Mouse (Mus musculus): Measurements from ENCODE around the gene Dlg5. TPM values are rescaled to one million over a fixed set of nuclear protein-coding genes. Genes with fewer than 3 reads are reported as not detected.

The Dlg5 gene
- total and polyA plus RNA-seq, 2 experiments from 2014 or later, result 17.9 to 87.4 TPM

DNA sequence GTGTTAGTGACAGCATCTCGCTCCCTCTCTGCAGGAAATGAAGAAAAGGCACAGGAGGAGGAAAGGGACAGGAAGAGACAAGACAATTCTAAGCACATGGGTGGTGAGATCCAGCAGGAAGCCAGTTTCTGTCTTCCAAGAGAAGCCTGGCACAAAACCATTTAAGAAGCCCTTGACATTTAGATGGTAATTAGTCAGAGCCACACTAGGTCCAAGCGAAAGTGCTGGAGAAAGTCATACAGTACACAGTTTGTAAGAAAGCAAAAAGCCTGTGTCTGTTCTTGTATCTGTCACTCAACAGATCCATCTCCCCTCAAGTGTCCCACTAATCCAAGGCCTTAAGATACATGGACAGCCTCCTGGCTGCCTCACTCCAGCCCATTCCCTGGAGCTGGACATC lies 3.7 kb downstream of the Dlg5 start:
- Histone ChIP-seq H3K4me1 (ENCODE audit: insufficient read depth, low read length) (peaks cover 12% of the 10 kb centered on the region), H3K4me2 (ENCODE audit: low read depth, low read length, poor library complexity, severe bottlenecking) (no peak overlapping the region), H3K9me3 (ENCODE audit: low read length) (no peaks in the 10 kb centered on the region), H3K4me3 (ENCODE audit: low read depth, low read length) (no peak overlapping the region), H3K9ac (replicated peaks; ENCODE audit: low read length, poor library complexity, severe bottlenecking) (no peak overlapping the region), H3K27ac (ENCODE audit: low read depth, low read length) (no peak overlapping the region), H3K27me3 (ENCODE audit: insufficient read depth, low read length) (no peaks in the 10 kb centered on the region), H3K36me3 (ENCODE audit: insufficient read depth, low read length) (peaks cover 4% of the 10 kb centered on the region; the same call in 1 of the 2 replicates)
- 93% methylated on average over 2 of the region's 2 CpGs for WGBS
- no peak for DNase-seq (ENCODE audit: low spot score)
- TF ChIP-seq CTCF (IDR thresholded peaks at IDR 0.05), result no peak
- ATAC-seq (ENCODE audit: low FRiP score), result no peak

DNA sequence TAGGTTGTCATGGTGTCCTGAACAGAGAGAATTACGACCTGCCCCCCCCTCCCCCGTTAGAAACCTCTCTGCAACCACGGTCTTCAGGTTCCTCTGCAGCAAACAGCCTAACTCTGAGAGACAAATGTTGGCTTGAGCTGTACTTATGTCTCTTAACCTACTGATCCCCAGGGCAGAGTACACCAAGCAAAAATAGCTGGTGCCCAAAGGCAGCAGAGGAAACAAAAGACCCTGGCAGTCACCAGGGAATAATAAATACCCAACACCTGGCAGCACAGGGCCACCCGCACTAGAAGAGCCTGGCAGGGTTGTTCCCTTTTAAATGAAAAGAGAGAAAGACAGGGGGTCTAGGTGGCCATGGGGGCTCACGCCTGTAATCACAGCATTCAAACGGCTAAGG lies 4.9 kb downstream of the Dlg5 start:
- TF ChIP-seq CTCF (IDR thresholded peaks at IDR 0.05), result no peak
- H3K9ac ChIP-seq (replicated peaks; ENCODE audit: low read length, poor library complexity, severe bottlenecking), result no peak overlapping the region
- WGBS, result 72% methylated on average over 6 of the region's 6 CpGs
- DNase-seq (ENCODE audit: low spot score), result no peak
- no peaks in the 10 kb centered on the region for H3K27me3 ChIP-seq (ENCODE audit: insufficient read depth, low read length)
- ATAC-seq (ENCODE audit: low FRiP score), result no peak
- no peak overlapping the region for H3K27ac ChIP-seq (ENCODE audit: low read depth, low read length)
- peaks cover 12% of the 10 kb centered on the region for H3K4me1 ChIP-seq (ENCODE audit: insufficient read depth, low read length)
- H3K4me2 ChIP-seq (ENCODE audit: low read depth, low read length, poor library complexity, severe bottlenecking), result no peak overlapping the region
- peaks cover 4% of the 10 kb centered on the region; the same call in 1 of the 2 replicates for H3K36me3 ChIP-seq (ENCODE audit: insufficient read depth, low read length)
- no peaks in the 10 kb centered on the region for H3K9me3 ChIP-seq (ENCODE audit: low read length)
- no peak overlapping the region for H3K4me3 ChIP-seq (ENCODE audit: low read depth, low read length)

DNA sequence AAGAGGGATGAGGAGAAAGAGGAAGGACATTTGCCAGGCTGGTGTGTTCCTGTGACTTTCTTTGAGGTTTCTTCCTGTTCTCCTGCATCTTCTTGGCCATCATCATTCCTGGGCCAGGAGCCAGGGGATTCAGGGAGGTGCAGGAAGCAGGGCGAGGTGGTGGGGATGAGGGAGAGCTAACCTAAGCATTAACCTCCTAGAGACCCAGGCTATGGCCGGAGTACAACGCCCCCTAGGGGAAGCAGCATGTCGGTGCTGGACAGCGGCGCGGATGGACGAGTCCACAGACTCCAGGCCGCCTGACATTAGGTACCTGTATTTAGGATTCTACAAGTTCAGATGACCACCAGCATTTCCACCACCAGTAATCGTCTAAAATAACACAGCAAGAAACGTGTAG lies 6.1 kb downstream of the Dlg5 start:
- H3K27ac ChIP-seq (ENCODE audit: low read depth, low read length), result no peak overlapping the region
- H3K4me3 ChIP-seq (ENCODE audit: low read depth, low read length), result no peak overlapping the region
- H3K9ac ChIP-seq (replicated peaks; ENCODE audit: low read length, poor library complexity, severe bottlenecking), result no peak overlapping the region
- no peak for TF ChIP-seq CTCF (IDR thresholded peaks at IDR 0.05)
- H3K9me3 ChIP-seq (ENCODE audit: low read length), result no peaks in the 10 kb centered on the region
- ATAC-seq (ENCODE audit: low FRiP score) (no peak), DNase-seq (ENCODE audit: low spot score) (no peak)
- peaks cover 12% of the 10 kb centered on the region for H3K4me1 ChIP-seq (ENCODE audit: insufficient read depth, low read length)
- H3K36me3 ChIP-seq (ENCODE audit: insufficient read depth, low read length), result peaks cover 4% of the 10 kb centered on the region; the same call in 1 of the 2 replicates
- WGBS, result 90% methylated on average over 11 of the region's 11 CpGs
- no peak overlapping the region for H3K4me2 ChIP-seq (ENCODE audit: low read depth, low read length, poor library complexity, severe bottlenecking)
- H3K27me3 ChIP-seq (ENCODE audit: insufficient read depth, low read length), result no peaks in the 10 kb centered on the region

DNA sequence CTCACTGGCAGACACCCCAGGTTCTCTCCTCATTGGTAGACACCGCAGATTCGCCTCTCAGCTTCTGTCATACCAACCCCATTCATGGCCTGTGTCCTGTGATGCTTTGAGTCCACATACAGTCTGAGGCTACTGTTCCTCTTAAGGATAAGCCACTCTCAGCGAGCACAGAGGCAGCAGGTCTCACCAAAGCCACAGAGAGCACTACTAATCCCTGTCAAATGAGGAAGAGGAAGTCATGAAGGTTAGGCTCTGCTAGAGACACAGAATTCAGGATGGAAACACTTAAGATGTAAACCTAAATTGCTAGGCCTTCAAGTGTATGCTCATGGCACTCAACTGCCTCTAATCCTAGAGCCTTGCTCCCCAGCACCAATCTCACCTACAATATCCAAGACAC lies 9.8 kb downstream of the Dlg5 start:
- Histone ChIP-seq H3K4me1 (ENCODE audit: insufficient read depth, low read length) (no peaks in the 10 kb centered on the region), H3K9ac (replicated peaks; ENCODE audit: low read length, poor library complexity, severe bottlenecking) (no peak overlapping the region), H3K4me2 (ENCODE audit: low read depth, low read length, poor library complexity, severe bottlenecking) (no peak overlapping the region), H3K9me3 (ENCODE audit: low read length) (no peaks in the 10 kb centered on the region), H3K4me3 (ENCODE audit: low read depth, low read length) (no peak overlapping the region), H3K27me3 (ENCODE audit: insufficient read depth, low read length) (no peaks in the 10 kb centered on the region), H3K27ac (ENCODE audit: low read depth, low read length) (no peak overlapping the region), H3K36me3 (ENCODE audit: insufficient read depth, low read length) (no peaks in the 10 kb centered on the region)
- WGBS, result 88% methylated on average over 3 of the region's 3 CpGs
- ATAC-seq (ENCODE audit: low FRiP score) (no peak), DNase-seq (ENCODE audit: low spot score) (no peak)
- no peak for TF ChIP-seq CTCF (IDR thresholded peaks at IDR 0.05)

DNA sequence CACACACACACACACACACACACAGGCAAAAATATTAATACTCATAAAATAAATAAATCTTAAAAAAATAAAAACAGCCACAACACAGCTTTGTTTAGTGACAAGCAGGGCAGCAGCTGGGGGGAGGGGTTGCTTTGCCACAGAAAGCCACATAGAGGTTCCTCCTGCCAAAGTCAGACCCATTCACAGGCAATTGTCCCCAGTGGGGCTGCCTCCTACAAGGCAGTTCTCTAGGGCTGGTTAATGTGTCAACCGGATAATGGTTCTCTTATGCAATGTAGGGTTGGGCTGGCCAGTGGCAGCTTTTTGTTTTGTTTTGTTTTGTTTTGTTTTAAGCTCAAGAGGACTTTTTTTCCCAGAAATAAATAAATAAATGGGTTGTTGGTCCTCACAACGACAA lies 11.3 kb downstream of the Dlg5 start:
- Histone ChIP-seq H3K4me2 (ENCODE audit: low read depth, low read length, poor library complexity, severe bottlenecking) (no peak overlapping the region), H3K4me1 (ENCODE audit: insufficient read depth, low read length) (no peaks in the 10 kb centered on the region), H3K27ac (ENCODE audit: low read depth, low read length) (no peak overlapping the region), H3K4me3 (ENCODE audit: low read depth, low read length) (no peak overlapping the region), H3K36me3 (ENCODE audit: insufficient read depth, low read length) (no peaks in the 10 kb centered on the region), H3K9ac (replicated peaks; ENCODE audit: low read length, poor library complexity, severe bottlenecking) (no peak overlapping the region), H3K9me3 (ENCODE audit: low read length) (no peaks in the 10 kb centered on the region), H3K27me3 (ENCODE audit: insufficient read depth, low read length) (no peaks in the 10 kb centered on the region)
- DNase-seq (ENCODE audit: low spot score) (peak; percentile 33), ATAC-seq (ENCODE audit: low FRiP score) (no peak)
- whole genome bisulfite sequencing, result 58% methylated on average over 2 of the region's 2 CpGs
- TF ChIP-seq CTCF (IDR thresholded peaks at IDR 0.05), result no peak

DNA sequence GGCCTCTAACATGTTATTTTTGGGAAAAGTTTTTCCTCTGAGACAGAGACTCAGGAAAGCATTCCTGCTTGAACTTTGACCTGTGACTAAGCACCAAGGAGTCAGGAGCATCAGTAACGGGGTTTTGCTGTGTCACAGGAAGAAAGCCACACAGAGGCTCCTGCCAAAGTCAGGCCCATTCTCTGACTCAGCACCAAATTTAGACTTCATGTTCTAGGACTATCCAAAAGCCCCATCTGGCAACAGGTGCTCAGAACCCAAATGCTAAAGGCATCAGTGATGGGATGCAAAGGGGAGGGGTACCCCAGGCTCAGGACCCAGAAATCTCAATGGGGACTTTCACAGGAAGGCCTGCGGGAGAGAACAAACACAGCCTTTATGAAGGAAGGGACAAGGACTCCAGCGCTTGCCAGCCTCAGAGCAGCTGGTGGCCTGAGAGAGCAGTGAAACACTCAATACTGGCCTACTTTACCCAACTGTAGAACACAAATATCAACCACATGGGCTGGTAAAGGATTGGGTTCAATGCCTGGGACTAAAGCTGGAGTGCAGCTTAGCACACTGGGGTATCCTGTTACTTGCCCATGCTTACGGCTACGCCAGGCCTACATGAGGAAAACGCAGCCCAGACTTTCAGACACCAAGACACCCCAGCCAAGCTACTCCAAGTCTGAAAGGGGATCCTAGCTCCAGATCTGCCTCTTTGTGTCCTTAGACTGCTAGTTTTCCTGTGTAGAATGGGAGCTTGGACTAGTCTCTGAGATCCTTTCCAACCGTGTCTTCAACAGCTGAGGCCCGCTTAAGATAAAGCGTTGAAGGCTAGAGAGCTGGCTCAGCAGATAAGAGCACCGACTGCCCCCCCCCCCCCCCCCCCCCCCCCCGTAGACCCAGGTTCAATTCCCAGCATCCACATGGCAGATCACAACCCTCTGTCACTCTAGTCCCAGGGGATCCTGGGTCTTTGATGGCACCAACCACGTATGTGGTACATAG lies 12.8 kb downstream of the Dlg5 start:
- no peak overlapping the region for H3K9ac ChIP-seq (replicated peaks; ENCODE audit: low read length, poor library complexity, severe bottlenecking)
- no peak overlapping the region for H3K27ac ChIP-seq (ENCODE audit: low read depth, low read length)
- no peak overlapping the region for H3K4me2 ChIP-seq (ENCODE audit: low read depth, low read length, poor library complexity, severe bottlenecking)
- peak; percentile 75 for ATAC-seq (ENCODE audit: low FRiP score)
- WGBS, result 63% methylated on average over 12 of the region's 12 CpGs
- no peak overlapping the region for H3K4me3 ChIP-seq (ENCODE audit: low read depth, low read length)
- no peaks in the 10 kb centered on the region for H3K4me1 ChIP-seq (ENCODE audit: insufficient read depth, low read length)
- no peaks in the 10 kb centered on the region for H3K36me3 ChIP-seq (ENCODE audit: insufficient read depth, low read length)
- H3K27me3 ChIP-seq (ENCODE audit: insufficient read depth, low read length), result no peaks in the 10 kb centered on the region
- no peak for TF ChIP-seq CTCF (IDR thresholded peaks at IDR 0.05)
- no peaks in the 10 kb centered on the region for H3K9me3 ChIP-seq (ENCODE audit: low read length)
- DNase-seq (ENCODE audit: low spot score), result peak; percentile 56
